Mouse (Mus musculus): Measurements from ENCODE around the gene Nod2. TPM values are rescaled to one million over a fixed set of nuclear protein-coding genes. Genes with fewer than 3 reads are reported as not detected.

The Nod2 gene
- 0.13 and 0.31 TPM in 2 replicates for polyA plus RNA-seq (2014; fragmentation: Nextera tagmentation; extraction: Ambion mirVana)

GRCm38 (mm10) chr8:88646837-88647778 lies at the start of gene Nod2:
Nod2 (plus strand) TSS chr8:88647315.
- H3K9ac ChIP-seq, result peak within 1 kb of the TSS; percentile 35; the same call in 1 of the 2 replicates
- H3K36me3 ChIP-seq (ENCODE audit: insufficient read depth), result no peaks in the 10 kb centered on the region
- no peaks in the 10 kb centered on the region for H3K4me1 ChIP-seq (ENCODE audit: insufficient read depth)
- DNase-seq, result peak; percentile 83
- H3K9me3 ChIP-seq (ENCODE audit: low read depth, low read length), result no peaks in the 10 kb centered on the region
- H3K4me2 ChIP-seq, result peak within 1 kb of the TSS; percentile 63
- H3K27me3 ChIP-seq (ENCODE audit: insufficient read depth, low read length), result no peaks in the 10 kb centered on the region
- peak within 1 kb of the TSS; percentile 28 for H3K4me3 ChIP-seq (ENCODE audit: low read depth, low read length)
- peak; percentile 91 for ATAC-seq (ENCODE audit: insufficient read depth)
- no peak within 1 kb of the TSS for H3K27ac ChIP-seq (ENCODE audit: low read depth)
- no peak for TF ChIP-seq CTCF (IDR thresholded peaks at IDR 0.05; ENCODE audit: low read depth)
- WGBS, result 11% methylated on average over 33 of the region's 33 CpGs

DNA sequence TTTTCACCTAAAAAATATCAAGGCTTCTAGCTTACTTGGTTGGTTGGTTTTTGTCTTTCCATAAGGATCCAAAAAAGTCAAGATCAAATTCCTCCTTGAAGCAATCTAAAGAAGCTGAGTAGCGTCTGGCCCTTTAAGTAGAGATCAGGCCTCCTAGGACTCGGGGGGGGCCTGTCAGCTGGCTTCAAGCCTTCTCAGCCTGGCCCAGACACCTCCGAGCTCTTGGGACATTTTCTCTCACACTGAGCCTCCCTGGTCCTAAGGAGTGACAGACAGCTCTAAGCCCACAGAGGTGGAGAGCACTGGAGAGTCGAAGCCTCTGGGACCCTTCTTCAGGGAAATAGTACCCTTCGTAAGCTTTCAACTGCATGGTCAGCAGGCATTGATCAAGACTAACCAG lies 48.5 kb upstream of the Nod2 start:
- Histone ChIP-seq H3K4me1 (ENCODE audit: insufficient read depth) (no peaks in the 10 kb centered on the region), H3K4me3 (ENCODE audit: low read depth, low read length) (no peak overlapping the region), H3K27ac (ENCODE audit: low read depth) (no peak overlapping the region), H3K27me3 (ENCODE audit: insufficient read depth, low read length) (no peaks in the 10 kb centered on the region), H3K9me3 (ENCODE audit: low read depth, low read length) (no peaks in the 10 kb centered on the region), H3K36me3 (ENCODE audit: insufficient read depth) (peaks cover 4% of the 10 kb centered on the region), H3K9ac (no peak overlapping the region), H3K4me2 (no peak overlapping the region)
- peak; percentile 31 for DNase-seq
- TF ChIP-seq CTCF (IDR thresholded peaks at IDR 0.05; ENCODE audit: low read depth), result no peak
- WGBS, result 48% methylated on average over 5 of the region's 5 CpGs
- ATAC-seq (ENCODE audit: insufficient read depth), result peak; percentile 48

DNA sequence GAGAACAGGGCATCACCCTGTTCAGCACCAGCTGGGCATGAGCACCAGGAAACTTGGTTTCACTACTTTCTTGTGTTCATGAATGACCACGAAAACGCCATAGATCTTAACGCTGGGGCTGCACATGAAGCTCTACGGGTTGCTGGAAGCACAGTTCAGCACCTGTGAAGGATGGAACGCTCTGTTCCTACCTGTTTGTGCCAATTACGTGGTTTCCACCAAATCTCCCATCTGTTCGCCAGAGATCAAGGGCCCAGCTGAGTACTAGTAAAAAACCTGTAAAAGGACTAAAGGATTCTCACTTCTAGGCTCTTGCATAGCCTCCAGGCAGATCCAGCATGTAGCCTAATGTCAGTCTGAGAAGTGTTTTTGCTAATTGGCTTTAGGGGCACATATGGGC lies 47.6 kb upstream of the Nod2 start:
- H3K4me1 ChIP-seq (ENCODE audit: insufficient read depth), result no peaks in the 10 kb centered on the region
- no peak for DNase-seq
- no peak for ATAC-seq (ENCODE audit: insufficient read depth)
- no peak overlapping the region for H3K27ac ChIP-seq (ENCODE audit: low read depth)
- no peaks in the 10 kb centered on the region for H3K36me3 ChIP-seq (ENCODE audit: insufficient read depth)
- no peak overlapping the region for H3K4me3 ChIP-seq (ENCODE audit: low read depth, low read length)
- no peak for TF ChIP-seq CTCF (IDR thresholded peaks at IDR 0.05; ENCODE audit: low read depth)
- H3K9me3 ChIP-seq (ENCODE audit: low read depth, low read length), result no peaks in the 10 kb centered on the region
- 84% methylated on average over 7 of the region's 7 CpGs for WGBS
- no peak overlapping the region for H3K9ac ChIP-seq
- no peaks in the 10 kb centered on the region for H3K27me3 ChIP-seq (ENCODE audit: insufficient read depth, low read length)
- H3K4me2 ChIP-seq, result no peak overlapping the region

GRCm38 (mm10) chr8:88603446-88603989 lies 43.6 kb upstream of the Nod2 start:
- 10% methylated on average over 10 of the region's 10 CpGs for WGBS
- TF ChIP-seq CTCF (IDR thresholded peaks at IDR 0.05; ENCODE audit: low read depth), result no peak
- H3K9ac ChIP-seq, result no peak overlapping the region; the same call in 1 of the 2 replicates
- H3K36me3 ChIP-seq (ENCODE audit: insufficient read depth), result no peaks in the 10 kb centered on the region
- no peaks in the 10 kb centered on the region for H3K27me3 ChIP-seq (ENCODE audit: insufficient read depth, low read length)
- H3K4me3 ChIP-seq (ENCODE audit: low read depth, low read length), result peak overlapping the region; percentile 18; the same call in 1 of the 2 replicates
- ATAC-seq (ENCODE audit: insufficient read depth), result peak; percentile 18; the same call in 1 of the 2 replicates
- H3K27ac ChIP-seq (ENCODE audit: low read depth), result peak overlapping the region; percentile 64
- peak; percentile 68 for DNase-seq
- peaks cover 12% of the 10 kb centered on the region for H3K4me1 ChIP-seq (ENCODE audit: insufficient read depth)
- peak overlapping the region; percentile 59 for H3K4me2 ChIP-seq
- no peaks in the 10 kb centered on the region for H3K9me3 ChIP-seq (ENCODE audit: low read depth, low read length)

GRCm38 (mm10) chr8:88604065-88605038 lies 42.8 kb upstream of the Nod2 start:
- DNase-seq, result peak; percentile 92

DNA sequence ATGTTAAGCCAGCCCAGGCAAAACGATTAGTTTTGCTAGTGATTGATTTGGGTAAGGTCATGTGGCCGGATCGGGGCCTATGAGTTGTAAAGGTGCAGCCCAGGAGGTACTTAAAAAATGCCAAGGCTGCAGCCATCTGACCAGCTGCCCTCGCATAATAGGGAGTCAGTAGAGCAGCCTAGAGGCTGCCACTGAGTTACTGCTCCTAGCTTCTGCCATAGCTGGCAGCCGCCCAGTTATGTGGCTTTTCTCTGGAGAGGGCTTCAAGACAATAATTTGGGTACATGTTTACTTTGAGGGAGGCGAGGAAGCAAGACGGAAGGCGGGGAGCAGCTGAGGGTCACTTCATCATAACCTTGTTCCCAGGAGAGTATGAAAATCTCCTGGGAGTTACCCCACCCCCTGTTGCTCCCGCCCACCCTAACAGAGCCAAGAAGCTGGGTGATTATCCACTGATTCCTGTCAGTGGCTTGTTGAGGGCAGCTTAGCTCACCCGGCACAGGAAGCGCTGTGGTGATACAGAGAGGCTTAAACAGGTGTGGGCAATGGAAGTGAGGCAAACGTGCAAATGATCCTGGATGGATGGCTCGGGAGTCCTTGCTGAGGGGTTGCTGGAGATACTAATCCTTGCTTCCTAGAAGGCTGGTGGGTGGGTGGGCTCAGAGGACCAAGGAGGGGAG lies 41.6 kb upstream of the Nod2 start:
- Histone ChIP-seq H3K4me2 (no peak overlapping the region), H3K36me3 (ENCODE audit: insufficient read depth) (no peaks in the 10 kb centered on the region), H3K9ac (no peak overlapping the region), H3K4me3 (ENCODE audit: low read depth, low read length) (no peak overlapping the region), H3K9me3 (ENCODE audit: low read depth, low read length) (no peaks in the 10 kb centered on the region), H3K4me1 (ENCODE audit: insufficient read depth) (peaks cover 12% of the 10 kb centered on the region), H3K27me3 (ENCODE audit: insufficient read depth, low read length) (no peaks in the 10 kb centered on the region), H3K27ac (ENCODE audit: low read depth) (peak overlapping the region; percentile 90)
- WGBS, result 26% methylated on average over 13 of the region's 13 CpGs
- ATAC-seq (ENCODE audit: insufficient read depth) (no peak), DNase-seq (peak; percentile 63)
- no peak for TF ChIP-seq CTCF (IDR thresholded peaks at IDR 0.05; ENCODE audit: low read depth)

More at GRCm38 (mm10) chr8:88604065-88605038, 42.8 kb upstream of the Nod2 start:
- Histone ChIP-seq H3K4me1 (ENCODE audit: insufficient read depth) (peaks cover 12% of the 10 kb centered on the region), H3K4me2 (peak overlapping the region; percentile 59), H3K9me3 (ENCODE audit: low read depth, low read length) (no peaks in the 10 kb centered on the region), H3K27ac (ENCODE audit: low read depth) (peak overlapping the region; percentile 90), H3K27me3 (ENCODE audit: insufficient read depth, low read length) (no peaks in the 10 kb centered on the region), H3K36me3 (ENCODE audit: insufficient read depth) (no peaks in the 10 kb centered on the region), H3K4me3 (ENCODE audit: low read depth, low read length) (peak overlapping the region; percentile 18; the same call in 1 of the 2 replicates), H3K9ac (no peak overlapping the region)
- WGBS, result 5% methylated on average over 20 of the region's 20 CpGs
- peak; percentile 95 for ATAC-seq (ENCODE audit: insufficient read depth)
- no peak for TF ChIP-seq CTCF (IDR thresholded peaks at IDR 0.05; ENCODE audit: low read depth)

Data from lung, embryonic 14.5 days (tissue).